Mouse (Mus musculus): ENCODE data around the gene Wfdc21. TPM values are rescaled to one million over a fixed set of nuclear protein-coding genes. Genes with fewer than 3 reads are reported as not detected.

The Wfdc21 gene
- total and polyA plus RNA-seq, 3 experiments, result not detected

GRCm38 (mm10) chr11:83799871-83800430 lies 53.2 kb downstream of the Wfdc21 start:
- no peak overlapping the region for H3K4me3 ChIP-seq (ENCODE audit: low read depth, low read length)
- no peaks in the 10 kb centered on the region for H3K36me3 ChIP-seq (replicated peaks)
- no peak for DNase-seq (ENCODE audit: low spot score)
- no peaks in the 10 kb centered on the region for H3K9me3 ChIP-seq (replicated peaks)
- H3K27me3 ChIP-seq (ENCODE audit: insufficient read depth, low read length), result peaks cover 28% of the 10 kb centered on the region
- H3K4me1 ChIP-seq (ENCODE audit: insufficient read depth, low read depth, low read length), result no peaks in the 10 kb centered on the region
- TF ChIP-seq GATA2 (IDR thresholded peaks at IDR 0.05; ENCODE audit: borderline replicate concordance, low read depth, low read length) (no peak), GATA1 (IDR thresholded peaks at IDR 0.05; ENCODE audit: borderline replicate concordance, low read length) (no peak), POLR2AphosphoS5 (IDR thresholded peaks at IDR 0.05; ENCODE audit: insufficient replicate concordance, low read depth, low read length) (no peak), TAL1 (conservative IDR thresholded peaks at IDR 0.05; ENCODE audit: low read depth, low read length) (no peak), CTCF (IDR thresholded peaks at IDR 0.05; ENCODE audit: low read depth, low read length) (no peak)
- ATAC-seq (ENCODE audit: extremely low read depth, insufficient number of reproducible peaks, low FRiP score, poor library complexity, severe bottlenecking), result no peak

- peak; percentile 12 for DNase-seq (ENCODE audit: low spot score)
- TF ChIP-seq GATA2 (IDR thresholded peaks at IDR 0.05; ENCODE audit: borderline replicate concordance, low read depth, low read length), result no peak
- peak; percentile 6; the same call in 1 of the 2 replicates for TF ChIP-seq CTCF (IDR thresholded peaks at IDR 0.05; ENCODE audit: low read depth, low read length)
- no peak overlapping the region for H3K4me3 ChIP-seq (ENCODE audit: low read depth, low read length)
These were observed 55.4 kb downstream of the Wfdc21 start for GRCm38 (mm10) chr11:83802166-83802565.

More at GRCm38 (mm10) chr11:83802166-83802565, 55.4 kb downstream of the Wfdc21 start:
- H3K9me3 ChIP-seq (replicated peaks), result no peaks in the 10 kb centered on the region
- no peaks in the 10 kb centered on the region for H3K36me3 ChIP-seq (replicated peaks)
- H3K27me3 ChIP-seq (ENCODE audit: insufficient read depth, low read length), result peaks cover 17% of the 10 kb centered on the region
- ATAC-seq (ENCODE audit: extremely low read depth, insufficient number of reproducible peaks, low FRiP score, poor library complexity, severe bottlenecking), result no peak
- no peaks in the 10 kb centered on the region for H3K4me1 ChIP-seq (ENCODE audit: insufficient read depth, low read depth, low read length)

Other genes with a start within 250 kb of the Wfdc21 start
- gene Heatr9, start 224.8 kb upstream of the Wfdc21 start, total RNA-seq (2014; fragmentation: Nextera tagmentation), result not detected in 2 replicates
- gene Heatr9, start 224.8 kb upstream of the Wfdc21 start, total RNA-seq (2017), result not detected in 2 replicates
- gene Heatr9, start 224.8 kb upstream of the Wfdc21 start, polyA plus RNA-seq (2012), result not detected in 2 replicates
- 3.1 TPM in 1 of 2 replicates, not detected in the other for gene Ccl5, start 216.4 kb upstream of the Wfdc21 start, total RNA-seq (2014; fragmentation: Nextera tagmentation)
- gene Ccl5, start 216.4 kb upstream of the Wfdc21 start, total RNA-seq (2017), result 0.29 TPM in 1 of 2 replicates, not detected in the other
- not detected in 2 replicates for gene Ccl5, start 216.4 kb upstream of the Wfdc21 start, polyA plus RNA-seq (2012)
- gene Ccl9, start 168.3 kb upstream of the Wfdc21 start, total RNA-seq (2014; fragmentation: Nextera tagmentation), result 4.4 and 11.6 TPM in 2 replicates
- 2.0 and 3.4 TPM in 2 replicates for gene Ccl9, start 168.3 kb upstream of the Wfdc21 start, total RNA-seq (2017)
- gene Ccl9, start 168.3 kb upstream of the Wfdc21 start, polyA plus RNA-seq (2012), result 0.09 and 0.13 TPM in 2 replicates
- 1.2 TPM in 1 of 2 replicates, not detected in the other for gene Ccl6, start 153.9 kb upstream of the Wfdc21 start, total RNA-seq (2014; fragmentation: Nextera tagmentation)
- 0.33 and 0.70 TPM in 2 replicates for gene Ccl6, start 153.9 kb upstream of the Wfdc21 start, total RNA-seq (2017)
- gene Ccl6, start 153.9 kb upstream of the Wfdc21 start, polyA plus RNA-seq (2012), result 0.13 and 0.22 TPM in 2 replicates
- gene Rpl9-ps1, start 101.3 kb upstream of the Wfdc21 start, total RNA-seq (2014; fragmentation: Nextera tagmentation), result not detected in 2 replicates
- not detected in 2 replicates for gene Rpl9-ps1, start 101.3 kb upstream of the Wfdc21 start, total RNA-seq (2017)
- not detected in 2 replicates for gene Rpl9-ps1, start 101.3 kb upstream of the Wfdc21 start, polyA plus RNA-seq (2012)
- gene Ccl3, start 97.6 kb upstream of the Wfdc21 start, total RNA-seq (2014; fragmentation: Nextera tagmentation), result not detected in 2 replicates
- gene Ccl3, start 97.6 kb upstream of the Wfdc21 start, total RNA-seq (2017), result 2.0 and 2.7 TPM in 2 replicates
- gene Ccl3, start 97.6 kb upstream of the Wfdc21 start, polyA plus RNA-seq (2012), result not detected in 2 replicates
- not detected in 2 replicates for gene Ccl4, start 84.4 kb upstream of the Wfdc21 start, total RNA-seq (2014; fragmentation: Nextera tagmentation)
- gene Ccl4, start 84.4 kb upstream of the Wfdc21 start, total RNA-seq (2017), result 0.38 TPM in 1 of 2 replicates, not detected in the other
- not detected in 2 replicates for gene Ccl4, start 84.4 kb upstream of the Wfdc21 start, polyA plus RNA-seq (2012)
- gene Wfdc17, start 42.9 kb upstream of the Wfdc21 start, total RNA-seq (2014; fragmentation: Nextera tagmentation), result not detected in 2 replicates
- gene Wfdc17, start 42.9 kb upstream of the Wfdc21 start, total RNA-seq (2017), result not detected in 2 replicates
- not detected in 2 replicates for gene Wfdc17, start 42.9 kb upstream of the Wfdc21 start, polyA plus RNA-seq (2012)
- gene Wfdc18, start 37.9 kb upstream of the Wfdc21 start, total RNA-seq (2014; fragmentation: Nextera tagmentation), result not detected in 2 replicates
- not detected in 2 replicates for gene Wfdc18, start 37.9 kb upstream of the Wfdc21 start, total RNA-seq (2017)
- gene Wfdc18, start 37.9 kb upstream of the Wfdc21 start, polyA plus RNA-seq (2012), result not detected in 2 replicates
- 31.7 and 36.7 TPM in 2 replicates for gene Heatr6, start 6.8 kb downstream of the Wfdc21 start, total RNA-seq (2014; fragmentation: Nextera tagmentation)
- 14.9 and 18.1 TPM in 2 replicates for gene Heatr6, start 6.8 kb downstream of the Wfdc21 start, total RNA-seq (2017)
- gene Heatr6, start 6.8 kb downstream of the Wfdc21 start, polyA plus RNA-seq (2012), result 4.7 and 7.6 TPM in 2 replicates
- not detected in 2 replicates for gene Hnf1b, start 103.1 kb downstream of the Wfdc21 start, total RNA-seq (2014; fragmentation: Nextera tagmentation)
- gene Hnf1b, start 103.1 kb downstream of the Wfdc21 start, total RNA-seq (2017), result 0.22 TPM in 1 of 2 replicates, not detected in the other
- not detected in 2 replicates for gene Hnf1b, start 103.1 kb downstream of the Wfdc21 start, polyA plus RNA-seq (2012)
- 54.2 and 62.1 TPM in 2 replicates for gene Ddx52, start 195.1 kb downstream of the Wfdc21 start, total RNA-seq (2014; fragmentation: Nextera tagmentation)
- 82.8 and 89.8 TPM in 2 replicates for gene Ddx52, start 195.1 kb downstream of the Wfdc21 start, total RNA-seq (2017)
- 3.2 TPM in 2 replicates for gene Ddx52, start 195.1 kb downstream of the Wfdc21 start, polyA plus RNA-seq (2012)
- 41.7 and 41.9 TPM in 2 replicates for gene Synrg, start 217.5 kb downstream of the Wfdc21 start, total RNA-seq (2014; fragmentation: Nextera tagmentation)
- 14.5 and 17.4 TPM in 2 replicates for gene Synrg, start 217.5 kb downstream of the Wfdc21 start, total RNA-seq (2017)
- 4.2 and 10.7 TPM in 2 replicates for gene Synrg, start 217.5 kb downstream of the Wfdc21 start, polyA plus RNA-seq (2012)